Mouse (Mus musculus) liver, postnatal 0 days (tissue): ENCODE results near the gene Lyl1.
"Not testable (repeated sequence)": the region's sequence is repeated elsewhere in the genome, so short reads cannot be mapped to it uniquely, and the experiment has no call there.

Experiments used
- CTCF ChIP-seq: sonication (generic); IDR thresholded peaks from 2 replicates; pipeline ENCODE4 v1.5.1; 2016; ENCODE audit warnings: antibody characterized with exemption, low read depth
- EP300 ChIP-seq: IDR thresholded peaks from 2 replicates; pipeline ENCODE4 v1.6.1; 2016; ENCODE audit warnings: antibody characterized with exemption, low read depth, mild to moderate bottlenecking

- TF ChIP-seq CTCF, EP300: not testable (repeated sequence)
Observed at GRCm38 (mm10) chr8:84670295-84671006, 30.8 kb upstream of the Lyl1 start.
